Mouse (Mus musculus): Measurements from ENCODE around the gene Cers5. TPM values are rescaled to one million over a fixed set of nuclear protein-coding genes. Genes with fewer than 3 reads are reported as not detected.
A peak's percentile ranks its signal among the peaks of the same experiment; 100 is the strongest.

The Cers5 gene
- polyA plus RNA-seq, 1 experiment = 16.6 TPM

- H3K4me1 ChIP-seq (ENCODE audit: control insufficient read depth, insufficient read depth, insufficient read length, low read length) = peaks cover 7% of the 10 kb centered on the region; the same call in 1 of the 2 replicates
- H3K27ac ChIP-seq (replicated peaks; ENCODE audit: low read depth, low read length) = peak overlapping the region; percentile 89
- H3K4me3 ChIP-seq (ENCODE audit: insufficient read depth, low read depth, low read length) = peak overlapping the region; percentile 24
These were observed 48.2 kb downstream of the Cers5 start for GRCm38 (mm10) chr15:99724292-99725021.

- peak overlapping the region; percentile 89 for H3K27ac ChIP-seq (replicated peaks; ENCODE audit: low read depth, low read length)
- peak overlapping the region; percentile 27 for H3K4me3 ChIP-seq (ENCODE audit: insufficient read depth, low read depth, low read length)
These were observed 49.0 kb downstream of the Cers5 start for GRCm38 (mm10) chr15:99723515-99724291.

DNA sequence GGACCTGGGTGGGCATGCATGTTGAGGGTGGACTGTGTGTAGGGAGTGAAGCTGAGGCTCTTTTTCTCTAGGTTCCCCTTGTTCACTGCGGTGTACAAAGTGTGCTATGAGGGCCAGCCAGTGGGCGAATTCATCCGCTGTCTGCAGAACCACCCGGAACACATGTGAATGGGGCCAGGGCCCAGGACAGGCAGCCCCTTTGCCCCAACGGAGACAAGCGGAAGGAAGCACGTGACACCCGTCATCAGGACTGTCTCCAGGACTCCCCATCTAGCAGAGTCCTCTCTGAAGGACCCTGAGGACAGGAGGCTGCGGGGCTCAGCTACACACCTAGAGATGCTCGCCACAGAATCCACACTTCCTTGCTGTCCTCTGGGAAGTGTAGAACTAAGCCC is 49.6 kb downstream of the Cers5 start:
- peak overlapping the region; percentile 89 for H3K27ac ChIP-seq (replicated peaks; ENCODE audit: low read depth, low read length)
- H3K4me1 ChIP-seq (ENCODE audit: control insufficient read depth, insufficient read depth, insufficient read length, low read length) = peaks cover 7% of the 10 kb centered on the region; the same call in 1 of the 2 replicates
- peak overlapping the region; percentile 27 for H3K4me3 ChIP-seq (ENCODE audit: insufficient read depth, low read depth, low read length)

More at GRCm38 (mm10) chr15:99723515-99724291, 49.0 kb downstream of the Cers5 start:
- peaks cover 7% of the 10 kb centered on the region; the same call in 1 of the 2 replicates for H3K4me1 ChIP-seq (ENCODE audit: control insufficient read depth, insufficient read depth, insufficient read length, low read length)

- Histone ChIP-seq H3K4me3 (ENCODE audit: insufficient read depth, low read depth, low read length) (peak overlapping the region; percentile 67), H3K27ac (replicated peaks; ENCODE audit: low read depth, low read length) (peak overlapping the region; percentile 20), H3K4me1 (ENCODE audit: control insufficient read depth, insufficient read depth, insufficient read length, low read length) (peaks cover 7% of the 10 kb centered on the region; the same call in 1 of the 2 replicates)
These were observed 50.6 kb downstream of the Cers5 start for GRCm38 (mm10) chr15:99721921-99722743.

GRCm38 (mm10) chr15:99719865-99720264 is 52.8 kb downstream of the Cers5 start:
- peak overlapping the region; percentile 91 for H3K27ac ChIP-seq (replicated peaks; ENCODE audit: low read depth, low read length)
- peaks cover 7% of the 10 kb centered on the region; the same call in 1 of the 2 replicates for H3K4me1 ChIP-seq (ENCODE audit: control insufficient read depth, insufficient read depth, insufficient read length, low read length)
- peak overlapping the region; percentile 67 for H3K4me3 ChIP-seq (ENCODE audit: insufficient read depth, low read depth, low read length)

DNA sequence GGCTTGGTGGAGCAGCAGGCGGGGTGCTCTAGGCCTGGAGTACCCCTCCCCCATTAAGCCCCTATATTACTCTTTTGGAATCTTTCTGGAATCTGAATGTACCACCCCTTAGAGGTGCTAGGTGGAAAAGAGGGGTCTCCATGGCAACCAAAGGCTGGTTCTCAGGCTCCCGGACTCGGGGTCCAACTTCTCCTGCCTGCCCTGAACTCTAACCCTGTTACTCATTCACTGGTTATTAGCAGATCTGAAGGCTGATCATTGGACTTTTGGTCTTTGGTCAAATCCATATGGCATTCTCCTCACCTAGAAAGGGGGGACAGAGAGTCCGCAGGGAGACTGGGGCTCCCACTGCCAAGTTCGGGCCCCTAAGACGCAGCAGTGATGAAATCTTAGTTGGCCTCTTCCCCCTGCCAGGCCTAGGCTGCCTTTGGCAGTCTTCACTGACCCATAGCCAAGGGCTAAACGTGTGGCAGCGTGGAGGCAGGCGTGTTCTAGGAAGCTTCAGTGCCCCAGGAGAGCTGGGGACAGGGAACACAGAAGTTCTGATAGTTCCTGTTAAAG is 54.1 kb downstream of the Cers5 start:
- peak overlapping the region; percentile 67 for H3K4me3 ChIP-seq (ENCODE audit: insufficient read depth, low read depth, low read length)
- H3K27ac ChIP-seq (replicated peaks; ENCODE audit: low read depth, low read length) = peak overlapping the region; percentile 91
- 0 out of 2 replicates have a peak, but pooled peaks cover 3% of the 10 kb centered on the region for H3K4me1 ChIP-seq (ENCODE audit: control insufficient read depth, insufficient read depth, insufficient read length, low read length)

DNA sequence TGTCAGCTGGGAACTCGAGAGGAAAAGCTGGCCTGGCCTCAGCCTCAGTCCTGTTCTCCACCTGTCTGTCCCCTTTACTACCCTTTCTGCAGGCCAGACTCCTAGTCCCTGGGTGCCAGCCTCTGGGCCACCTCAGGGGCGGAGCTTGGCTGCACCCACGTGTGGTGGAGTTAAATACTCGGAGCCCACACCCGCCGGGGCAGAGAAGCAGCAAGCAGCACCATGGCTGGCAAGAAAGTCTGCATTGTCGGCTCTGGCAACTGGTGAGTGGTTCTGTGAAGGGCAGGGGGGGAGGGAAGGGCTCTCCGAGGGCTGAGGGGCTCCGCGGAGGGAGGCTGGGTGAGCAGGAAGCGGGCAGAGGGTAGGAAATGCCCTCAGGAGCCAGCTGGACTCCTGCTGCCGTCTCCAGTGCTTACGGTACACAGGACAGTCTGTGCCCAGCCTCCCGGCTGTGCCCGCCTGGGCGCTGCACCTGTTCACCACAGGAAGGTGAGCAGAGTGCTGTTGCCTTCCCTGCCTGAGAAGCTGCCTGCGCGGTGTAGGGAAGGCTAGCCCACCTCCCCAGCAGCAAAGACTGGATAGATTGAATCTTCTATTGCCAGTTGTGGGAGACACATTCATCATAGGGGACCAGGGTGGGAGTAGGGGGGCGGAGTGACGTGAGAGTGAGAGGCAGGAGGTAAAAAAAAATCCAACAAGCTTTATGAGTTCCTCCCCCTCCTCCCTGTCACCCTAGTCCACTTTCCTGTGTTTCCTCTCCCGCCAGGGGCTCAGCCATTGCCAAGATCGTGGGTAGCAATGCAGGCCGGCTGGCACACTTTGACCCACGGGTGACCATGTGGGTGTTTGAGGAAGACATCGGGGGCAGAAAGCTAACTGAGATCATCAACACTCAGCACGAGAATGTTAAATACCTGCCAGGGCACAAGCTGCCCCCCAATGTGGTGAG is 55.0 kb downstream of the Cers5 start, which contains the start of gene Gpd1:
Gene Gpd1, plus strand, starts transcription at position 130 of the 949 bp plus-strand sequence.
- Histone ChIP-seq H3K4me3 (ENCODE audit: insufficient read depth, low read depth, low read length) (peak within 1 kb of the TSS; percentile 67), H3K4me1 (ENCODE audit: control insufficient read depth, insufficient read depth, insufficient read length, low read length) (peaks cover 2% of the 10 kb centered on the region; the same call in 1 of the 2 replicates), H3K27ac (replicated peaks; ENCODE audit: low read depth, low read length) (peak within 1 kb of the TSS; percentile 91)

GRCm38 (mm10) chr15:99716814-99717213 is 55.9 kb downstream of the Cers5 start:
- peak overlapping the region; percentile 91 for H3K27ac ChIP-seq (replicated peaks; ENCODE audit: low read depth, low read length)
- H3K4me1 ChIP-seq (ENCODE audit: control insufficient read depth, insufficient read depth, insufficient read length, low read length) = peaks cover 2% of the 10 kb centered on the region; the same call in 1 of the 2 replicates
- H3K4me3 ChIP-seq (ENCODE audit: insufficient read depth, low read depth, low read length) = peak overlapping the region; percentile 41

GRCm38 (mm10) chr15:99715982-99716746 is 56.5 kb downstream of the Cers5 start:
- peaks cover 2% of the 10 kb centered on the region; the same call in 1 of the 2 replicates for H3K4me1 ChIP-seq (ENCODE audit: control insufficient read depth, insufficient read depth, insufficient read length, low read length)
- peak overlapping the region; percentile 41 for H3K4me3 ChIP-seq (ENCODE audit: insufficient read depth, low read depth, low read length)
- H3K27ac ChIP-seq (replicated peaks; ENCODE audit: low read depth, low read length) = peak overlapping the region; percentile 91

- H3K4me3 ChIP-seq (ENCODE audit: insufficient read depth, low read depth, low read length) = peak overlapping the region; percentile 26
- H3K27ac ChIP-seq (replicated peaks; ENCODE audit: low read depth, low read length) = peak overlapping the region; percentile 91
- H3K4me1 ChIP-seq (ENCODE audit: control insufficient read depth, insufficient read depth, insufficient read length, low read length) = peaks cover 2% of the 10 kb centered on the region; the same call in 1 of the 2 replicates
These were observed 57.3 kb downstream of the Cers5 start for GRCm38 (mm10) chr15:99715361-99715865.

DNA sequence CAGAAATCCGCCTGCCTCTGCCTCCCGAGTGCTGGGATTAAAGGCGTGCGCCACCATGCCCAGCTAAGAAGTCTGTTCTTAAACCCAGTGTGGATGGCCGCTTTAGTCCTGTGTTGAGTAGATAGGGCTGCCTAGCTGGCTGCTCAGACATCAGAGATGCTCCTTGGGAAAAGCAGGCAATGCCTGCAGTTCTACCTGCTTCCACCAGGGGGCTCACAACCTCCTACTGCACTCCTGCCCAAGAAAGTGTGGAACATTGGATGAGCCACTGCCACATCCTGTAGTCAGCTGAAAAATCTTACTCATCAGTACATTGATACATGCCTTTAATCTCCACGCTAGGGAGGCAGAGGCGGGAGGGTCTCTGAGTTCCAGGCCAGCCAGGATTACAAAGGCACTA is 57.8 kb downstream of the Cers5 start:
- Histone ChIP-seq H3K4me3 (ENCODE audit: insufficient read depth, low read depth, low read length) (no peak overlapping the region), H3K4me1 (ENCODE audit: control insufficient read depth, insufficient read depth, insufficient read length, low read length) (peaks cover 2% of the 10 kb centered on the region; the same call in 1 of the 2 replicates), H3K27ac (replicated peaks; ENCODE audit: low read depth, low read length) (peak overlapping the region; percentile 91)

DNA sequence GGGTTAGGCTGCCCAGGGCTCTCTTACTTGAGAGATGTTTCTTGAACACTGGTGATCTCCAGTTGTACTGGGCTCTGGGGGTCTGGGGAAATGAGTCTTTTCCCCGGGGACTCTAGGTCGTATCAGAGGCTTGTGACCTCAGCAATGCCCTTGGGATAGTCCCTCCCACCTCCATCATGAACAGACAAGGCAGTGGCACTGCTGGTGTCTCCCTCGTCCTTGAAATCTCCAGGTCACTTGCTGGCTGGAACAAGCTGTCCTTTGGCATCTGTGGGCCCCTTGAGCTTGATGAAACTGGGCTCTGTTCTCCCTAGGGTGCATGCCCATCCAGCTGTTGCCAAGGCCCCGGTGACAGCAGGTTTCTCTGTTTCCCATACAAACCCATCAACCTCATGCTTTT is 58.5 kb downstream of the Cers5 start:
- Histone ChIP-seq H3K27ac (replicated peaks; ENCODE audit: low read depth, low read length) (peak overlapping the region; percentile 93), H3K4me1 (ENCODE audit: control insufficient read depth, insufficient read depth, insufficient read length, low read length) (peaks cover 2% of the 10 kb centered on the region; the same call in 1 of the 2 replicates), H3K4me3 (ENCODE audit: insufficient read depth, low read depth, low read length) (no peak overlapping the region)

DNA sequence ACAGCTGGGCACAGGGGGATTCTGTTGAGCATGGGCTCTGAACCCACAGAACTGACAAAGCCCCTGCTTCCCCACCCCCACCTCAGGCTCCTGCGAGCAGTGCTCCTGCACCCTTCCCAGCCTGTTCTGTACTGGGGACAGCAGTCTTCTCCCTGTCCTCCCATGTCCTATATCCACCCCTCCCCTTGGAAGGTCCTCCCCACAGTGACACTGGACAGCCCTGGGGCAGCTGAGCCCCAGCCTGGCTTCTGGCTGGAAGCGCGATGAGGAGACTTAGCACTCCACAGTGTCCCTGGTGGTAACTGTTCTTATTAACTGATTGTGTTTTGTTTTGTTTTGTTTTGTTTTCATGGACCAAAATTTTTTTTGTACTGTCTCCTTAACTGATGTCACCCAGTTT is 59.1 kb downstream of the Cers5 start:
- peak overlapping the region; percentile 93 for H3K27ac ChIP-seq (replicated peaks; ENCODE audit: low read depth, low read length)
- peaks cover 2% of the 10 kb centered on the region; the same call in 1 of the 2 replicates for H3K4me1 ChIP-seq (ENCODE audit: control insufficient read depth, insufficient read depth, insufficient read length, low read length)
- H3K4me3 ChIP-seq (ENCODE audit: insufficient read depth, low read depth, low read length) = no peak overlapping the region

All from brown adipose tissue, adult 24 weeks (tissue).